Mouse (Mus musculus) midbrain, embryonic 12.5 days (tissue): ENCODE data around the gene Myh2. TPM values are rescaled to one million over a fixed set of nuclear protein-coding genes. Genes with fewer than 3 reads are reported as not detected.

Experiments used
- ATAC-seq: fragments of 200-750 bp; cut with Nextera tagmentation; 2 replicates; pipeline ENCODE4 v1.8.0; 2017; ENCODE audit warnings: low read depth, moderate TSS enrichment, moderate library complexity; ENCODE audit not compliant: low FRiP score
- H3K27ac ChIP-seq: fragments of 300-500 bp; sonication (generic); replicated peaks from 2 replicates; pipeline ENCODE4 v1.5.1; 2016; ENCODE audit warnings: mild to moderate bottlenecking
- H3K27me3 ChIP-seq: fragments of 300-500 bp; sonication (generic); 2 replicates; pipeline ENCODE4 v1.6.1; 2016; ENCODE audit warnings: mild to moderate bottlenecking
- H3K36me3 ChIP-seq: fragments of 300-500 bp; sonication (generic); 2 replicates; pipeline ENCODE4 v1.6.1; 2016
- H3K4me1 ChIP-seq: fragments of 300-500 bp; sonication (generic); 2 replicates; pipeline ENCODE4 v1.6.1; 2016
- H3K4me2 ChIP-seq: fragments of 300-500 bp; sonication (generic); replicated peaks from 2 replicates; pipeline ENCODE4 v1.6.1; 2016; ENCODE audit warnings: mild to moderate bottlenecking, moderate library complexity
- H3K4me3 ChIP-seq: fragments of 300-500 bp; sonication (generic); 2 replicates; pipeline ENCODE4 v1.5.1; 2016; ENCODE audit warnings: mild to moderate bottlenecking
- H3K9ac ChIP-seq: fragments of 300-500 bp; sonication (generic); replicated peaks from 2 replicates; pipeline ENCODE4 v1.6.1; 2016; ENCODE audit warnings: mild to moderate bottlenecking, moderate library complexity
- H3K9me3 ChIP-seq: fragments of 300-500 bp; sonication (generic); 2 replicates; pipeline ENCODE4 v1.6.1; 2016; ENCODE audit warnings: mild to moderate bottlenecking
- WGBS: fragments of 180-500 bp; shearing (Covaris S2); methylation state at CpG from one replicate; pipeline ENCODE4 v1.1.7; 2016; 5-methylcytosine and 5-hydroxymethylcytosine counted together
- polyA plus RNA-seq: library from polyadenylated mRNA; unstranded; fragments of >200 nt; fragmentation: Nextera tagmentation; extraction: Ambion mirVana; gene quantifications from 2 replicates; pipeline ENCODE4 v1.2.1, GENCODE M21; 2016

Myh2 gene
- polyA plus RNA-seq, 1 experiment from 2014 or later = 0.14 TPM

GRCm38 (mm10) chr11:67155650-67156049 lies 15.2 kb upstream of the Myh2 start:
- Histone ChIP-seq H3K27me3 (no peaks in the 10 kb centered on the region), H3K9ac (no peak overlapping the region), H3K27ac (no peak overlapping the region), H3K4me3 (no peak overlapping the region), H3K36me3 (no peaks in the 10 kb centered on the region), H3K4me1 (peaks cover 2% of the 10 kb centered on the region; the same call in 1 of the 2 replicates), H3K4me2 (no peak overlapping the region), H3K9me3 (no peaks in the 10 kb centered on the region)
- ATAC-seq = no peak
- 84% methylated on average over 2 of the region's 2 CpGs for WGBS

GRCm38 (mm10) chr11:67160131-67160530 lies 10.7 kb upstream of the Myh2 start:
- no peak overlapping the region for H3K4me3 ChIP-seq
- H3K4me2 ChIP-seq = no peak overlapping the region
- no peak overlapping the region for H3K27ac ChIP-seq
- no peaks in the 10 kb centered on the region for H3K36me3 ChIP-seq
- no peaks in the 10 kb centered on the region for H3K4me1 ChIP-seq
- WGBS = 87% methylated on average over 3 of the region's 3 CpGs
- no peaks in the 10 kb centered on the region for H3K9me3 ChIP-seq
- ATAC-seq = no peak
- H3K9ac ChIP-seq = no peak overlapping the region
- no peaks in the 10 kb centered on the region for H3K27me3 ChIP-seq

- H3K9ac ChIP-seq = no peak overlapping the region
- WGBS = 80% methylated on average over 4 of the region's 4 CpGs
- no peak for ATAC-seq
These were observed 7.1 kb upstream of the Myh2 start for GRCm38 (mm10) chr11:67163701-67164100.

GRCm38 (mm10) chr11:67164851-67165250 lies 6.0 kb upstream of the Myh2 start:
- Histone ChIP-seq H3K9me3 (no peaks in the 10 kb centered on the region), H3K4me1 (peaks cover 4% of the 10 kb centered on the region; the same call in 1 of the 2 replicates), H3K27me3 (no peaks in the 10 kb centered on the region), H3K4me2 (no peak overlapping the region), H3K36me3 (no peaks in the 10 kb centered on the region), H3K9ac (no peak overlapping the region), H3K4me3 (no peak overlapping the region), H3K27ac (no peak overlapping the region)
- 66% methylated on average over 5 of the region's 5 CpGs for WGBS
- ATAC-seq = no peak

More at GRCm38 (mm10) chr11:67163701-67164100, 7.1 kb upstream of the Myh2 start:
- no peaks in the 10 kb centered on the region for H3K27me3 ChIP-seq
- H3K4me3 ChIP-seq = no peak overlapping the region
- no peaks in the 10 kb centered on the region for H3K36me3 ChIP-seq
- H3K4me1 ChIP-seq = no peaks in the 10 kb centered on the region
- no peak overlapping the region for H3K4me2 ChIP-seq
- no peaks in the 10 kb centered on the region for H3K9me3 ChIP-seq
- H3K27ac ChIP-seq = no peak overlapping the region

GRCm38 (mm10) chr11:67169301-67169700 lies 1.5 kb upstream of the Myh2 start:
- no peak overlapping the region for H3K27ac ChIP-seq
- no peak overlapping the region for H3K4me3 ChIP-seq
- no peak overlapping the region for H3K9ac ChIP-seq
- 54% methylated on average over 5 of the region's 5 CpGs for WGBS
- peaks cover 4% of the 10 kb centered on the region; the same call in 1 of the 2 replicates for H3K4me1 ChIP-seq
- ATAC-seq = no peak
- no peaks in the 10 kb centered on the region for H3K9me3 ChIP-seq
- H3K27me3 ChIP-seq = no peaks in the 10 kb centered on the region
- no peak overlapping the region for H3K4me2 ChIP-seq
- H3K36me3 ChIP-seq = no peaks in the 10 kb centered on the region

- H3K9ac ChIP-seq = no peak overlapping the region
- peaks cover 4% of the 10 kb centered on the region; the same call in 1 of the 2 replicates for H3K4me1 ChIP-seq
- H3K27ac ChIP-seq = no peak overlapping the region
- no peaks in the 10 kb centered on the region for H3K9me3 ChIP-seq
- WGBS = 83% methylated on average over 2 of the region's 2 CpGs
- ATAC-seq = no peak
- H3K27me3 ChIP-seq = no peaks in the 10 kb centered on the region
- H3K36me3 ChIP-seq = no peaks in the 10 kb centered on the region
- no peak overlapping the region for H3K4me2 ChIP-seq
- no peak overlapping the region for H3K4me3 ChIP-seq
These were observed 1.6 kb downstream of the Myh2 start for GRCm38 (mm10) chr11:67172439-67172838.

- Histone ChIP-seq H3K27ac (no peak overlapping the region), H3K27me3 (no peaks in the 10 kb centered on the region), H3K36me3 (no peaks in the 10 kb centered on the region), H3K9ac (no peak overlapping the region), H3K4me2 (no peak overlapping the region), H3K9me3 (no peaks in the 10 kb centered on the region), H3K4me1 (no peaks in the 10 kb centered on the region), H3K4me3 (no peak overlapping the region)
- no peak for ATAC-seq
- 63% methylated on average over 5 of the region's 5 CpGs for WGBS
These were observed 5.5 kb downstream of the Myh2 start for GRCm38 (mm10) chr11:67176376-67176775.

- Histone ChIP-seq H3K4me3 (no peak overlapping the region), H3K4me1 (no peaks in the 10 kb centered on the region), H3K27me3 (no peaks in the 10 kb centered on the region), H3K4me2 (no peak overlapping the region), H3K36me3 (no peaks in the 10 kb centered on the region), H3K27ac (no peak overlapping the region), H3K9me3 (no peaks in the 10 kb centered on the region), H3K9ac (no peak overlapping the region)
- 89% methylated on average over 10 of the region's 10 CpGs for WGBS
- ATAC-seq = no peak
These were observed 19.5 kb downstream of the Myh2 start for GRCm38 (mm10) chr11:67190316-67190715.

- Histone ChIP-seq H3K27ac (no peak overlapping the region), H3K4me2 (no peak overlapping the region), H3K9me3 (no peaks in the 10 kb centered on the region), H3K36me3 (no peaks in the 10 kb centered on the region), H3K9ac (no peak overlapping the region), H3K4me1 (no peaks in the 10 kb centered on the region), H3K27me3 (no peaks in the 10 kb centered on the region), H3K4me3 (no peak overlapping the region)
- ATAC-seq = no peak
- WGBS = 87% methylated on average over 2 of the region's 2 CpGs
These were observed 20.0 kb downstream of the Myh2 start for GRCm38 (mm10) chr11:67190814-67191213.

GRCm38 (mm10) chr11:67191496-67191895 lies 20.7 kb downstream of the Myh2 start:
- no peak overlapping the region for H3K9ac ChIP-seq
- H3K27me3 ChIP-seq = no peaks in the 10 kb centered on the region
- H3K4me2 ChIP-seq = no peak overlapping the region
- no peak for ATAC-seq
- WGBS = 89% methylated on average over 14 of the region's 14 CpGs
- no peaks in the 10 kb centered on the region for H3K9me3 ChIP-seq
- H3K4me1 ChIP-seq = no peaks in the 10 kb centered on the region
- H3K27ac ChIP-seq = no peak overlapping the region
- no peak overlapping the region for H3K4me3 ChIP-seq
- H3K36me3 ChIP-seq = no peaks in the 10 kb centered on the region

- no peak overlapping the region for H3K27ac ChIP-seq
- no peaks in the 10 kb centered on the region for H3K27me3 ChIP-seq
- H3K9ac ChIP-seq = no peak overlapping the region
- H3K4me1 ChIP-seq = no peaks in the 10 kb centered on the region
- ATAC-seq = no peak
- WGBS = 62% methylated on average over 1 of the region's 1 CpGs
- no peak overlapping the region for H3K4me3 ChIP-seq
- no peaks in the 10 kb centered on the region for H3K9me3 ChIP-seq
- H3K36me3 ChIP-seq = no peaks in the 10 kb centered on the region
- H3K4me2 ChIP-seq = no peak overlapping the region
These were observed 28.5 kb downstream of the Myh2 start for GRCm38 (mm10) chr11:67199321-67199720.

- 78% methylated on average over 4 of the region's 4 CpGs for WGBS
- Histone ChIP-seq H3K27me3 (no peaks in the 10 kb centered on the region), H3K4me1 (no peaks in the 10 kb centered on the region), H3K4me2 (no peak within 1 kb of the TSS), H3K4me3 (no peak within 1 kb of the TSS), H3K9ac (no peak within 1 kb of the TSS), H3K9me3 (no peaks in the 10 kb centered on the region), H3K27ac (no peak within 1 kb of the TSS), H3K36me3 (no peaks in the 10 kb centered on the region)
- no peak for ATAC-seq
These were observed 28.9 kb downstream of the Myh2 start, which contains the start of gene Myh1 for GRCm38 (mm10) chr11:67199752-67200151. Gene Myh1 (plus strand): TSS chr11:67200052.

- no peaks in the 10 kb centered on the region for H3K4me1 ChIP-seq
- no peak overlapping the region for H3K9ac ChIP-seq
- H3K27ac ChIP-seq = no peak overlapping the region
- WGBS = 83% methylated on average over 3 of the region's 3 CpGs
- no peaks in the 10 kb centered on the region for H3K9me3 ChIP-seq
- H3K36me3 ChIP-seq = no peaks in the 10 kb centered on the region
- H3K4me3 ChIP-seq = no peak overlapping the region
- ATAC-seq = no peak
- no peak overlapping the region for H3K4me2 ChIP-seq
- no peaks in the 10 kb centered on the region for H3K27me3 ChIP-seq
These were observed 33.9 kb downstream of the Myh2 start for GRCm38 (mm10) chr11:67204766-67205165.
